Mouse (Mus musculus) forebrain, embryonic 13.5 days (tissue): Measurements from ENCODE around the gene Zbtb16. TPM values are rescaled to one million over a fixed set of nuclear protein-coding genes. Genes with fewer than 3 reads are reported as not detected.

ENCODE experiments used
- ATAC-seq: fragments of 200-750 bp; cut with Nextera tagmentation; 2 replicates; pipeline ENCODE4 v1.8.0; 2017
- H3K27ac ChIP-seq: fragments of 300-500 bp; sonication (generic); 2 replicates; pipeline ENCODE4 v1.5.1; 2015; ENCODE audit warnings: inconsistent platforms, mild to moderate bottlenecking, moderate library complexity
- H3K27me3 ChIP-seq: fragments of 300-500 bp; sonication (generic); 2 replicates; pipeline ENCODE4 v1.6.1; 2015; ENCODE audit warnings: mild to moderate bottlenecking, inconsistent platforms
- H3K36me3 ChIP-seq: fragments of 300-500 bp; sonication (generic); 2 replicates; pipeline ENCODE4 v1.6.1; 2015; ENCODE audit warnings: mild to moderate bottlenecking, inconsistent platforms; ENCODE audit not compliant: poor library complexity, severe bottlenecking
- H3K4me1 ChIP-seq: fragments of 300-500 bp; sonication (generic); 2 replicates; pipeline ENCODE4 v1.6.1; 2015; ENCODE audit warnings: inconsistent platforms
- H3K4me2 ChIP-seq: fragments of 300-500 bp; sonication (generic); 2 replicates; pipeline ENCODE4 v1.6.1; 2015; ENCODE audit warnings: inconsistent platforms, mild to moderate bottlenecking, moderate library complexity
- H3K4me3 ChIP-seq: fragments of 300-500 bp; sonication (generic); 2 replicates; pipeline ENCODE4 v1.5.1; 2015; ENCODE audit warnings: mild to moderate bottlenecking, inconsistent platforms
- H3K9ac ChIP-seq: fragments of 300-500 bp; sonication (generic); 2 replicates; pipeline ENCODE4 v1.6.1; 2015; ENCODE audit warnings: mild to moderate bottlenecking, inconsistent platforms
- H3K9me3 ChIP-seq: fragments of 300-500 bp; sonication (generic); replicated peaks from 2 replicates; pipeline ENCODE4 v1.6.1; 2016; ENCODE audit warnings: inconsistent platforms
- WGBS: fragments of 180-500 bp; shearing (Covaris S2); methylation state at CpG from one replicate; pipeline ENCODE4 v1.1.7; 2015; 5-methylcytosine and 5-hydroxymethylcytosine counted together
- polyA plus RNA-seq: library from polyadenylated mRNA; unstranded; fragments of >200 nt; fragmentation: Nextera tagmentation; extraction: Ambion mirVana; gene quantifications from 2 replicates; pipeline ENCODE4 v1.2.1, GENCODE M21; 2015

The Zbtb16 gene
- polyA plus RNA-seq, 1 experiment from 2014 or later = 3.2 TPM

DNA sequence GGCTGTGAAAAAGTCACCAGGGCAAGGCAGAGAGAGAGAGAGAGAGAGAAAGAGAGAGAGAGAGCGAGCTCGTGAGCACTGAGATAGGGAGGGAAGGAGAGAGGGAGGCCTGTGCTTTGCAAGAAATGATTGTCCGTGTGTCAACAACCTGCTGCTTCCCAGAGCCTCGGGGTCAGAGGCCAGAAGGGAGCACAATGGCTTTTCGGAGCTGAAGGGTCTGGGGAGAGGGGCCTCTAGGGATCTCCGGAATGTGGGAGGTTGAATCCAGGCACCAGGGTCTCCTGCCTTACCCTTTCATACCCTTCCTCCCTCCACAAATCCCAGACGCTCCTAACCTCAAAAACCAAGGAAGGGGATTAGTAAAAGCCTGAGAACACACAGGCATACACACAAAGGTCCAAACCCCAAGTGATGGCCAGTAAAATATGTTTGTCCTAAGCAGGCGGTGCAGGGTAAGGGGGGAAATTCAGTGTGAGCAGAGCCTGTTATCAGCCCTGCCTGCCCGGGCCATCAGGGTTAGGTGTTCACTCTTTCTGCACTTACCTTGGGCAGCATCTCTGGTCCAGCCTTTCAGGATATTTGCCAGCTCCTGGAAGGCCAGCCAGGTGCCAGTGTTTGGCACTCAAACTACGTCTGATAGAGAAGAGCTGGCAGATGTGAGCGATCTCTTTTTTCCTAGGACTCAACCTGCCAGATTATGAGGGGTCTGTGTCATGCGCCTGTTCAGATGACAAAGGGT, 139.1 kb downstream of the Zbtb16 start:
- Histone ChIP-seq H3K9ac (no peak overlapping the region), H3K27me3 (peaks cover 43% of the 10 kb centered on the region), H3K27ac (no peak overlapping the region), H3K4me2 (no peak overlapping the region), H3K4me3 (no peak overlapping the region), H3K36me3 (no peaks in the 10 kb centered on the region), H3K4me1 (peaks cover 26% of the 10 kb centered on the region), H3K9me3 (no peaks in the 10 kb centered on the region)
- ATAC-seq = no peak
- WGBS = 21% methylated on average over 12 of the region's 12 CpGs

DNA sequence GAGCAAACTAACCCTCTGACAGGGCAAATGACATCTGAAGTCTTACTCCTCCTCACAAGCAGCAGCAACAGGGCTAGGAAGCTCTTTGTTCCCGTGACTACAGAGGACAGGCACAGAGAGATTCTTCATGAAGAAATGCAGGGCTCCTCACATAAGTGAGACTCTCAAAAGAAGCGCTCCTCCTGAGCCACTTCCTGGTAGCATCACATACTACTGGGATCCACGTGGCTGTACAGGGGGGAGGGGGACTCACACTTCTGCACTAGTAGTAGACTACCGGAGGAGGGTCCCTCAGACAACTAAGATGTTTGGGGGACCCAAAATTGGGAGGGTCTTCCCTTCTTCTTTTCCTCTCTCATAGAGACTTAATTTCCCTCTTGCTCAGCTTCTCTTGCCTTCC, 139.7 kb downstream of the Zbtb16 start:
- H3K4me1 ChIP-seq = peaks cover 26% of the 10 kb centered on the region
- ATAC-seq = no peak
- peaks cover 43% of the 10 kb centered on the region for H3K27me3 ChIP-seq
- H3K4me3 ChIP-seq = no peak overlapping the region
- H3K9ac ChIP-seq = no peak overlapping the region
- H3K36me3 ChIP-seq = no peaks in the 10 kb centered on the region
- 21% methylated on average over 4 of the region's 4 CpGs for WGBS
- H3K4me2 ChIP-seq = no peak overlapping the region
- H3K9me3 ChIP-seq = no peaks in the 10 kb centered on the region
- H3K27ac ChIP-seq = no peak overlapping the region

DNA sequence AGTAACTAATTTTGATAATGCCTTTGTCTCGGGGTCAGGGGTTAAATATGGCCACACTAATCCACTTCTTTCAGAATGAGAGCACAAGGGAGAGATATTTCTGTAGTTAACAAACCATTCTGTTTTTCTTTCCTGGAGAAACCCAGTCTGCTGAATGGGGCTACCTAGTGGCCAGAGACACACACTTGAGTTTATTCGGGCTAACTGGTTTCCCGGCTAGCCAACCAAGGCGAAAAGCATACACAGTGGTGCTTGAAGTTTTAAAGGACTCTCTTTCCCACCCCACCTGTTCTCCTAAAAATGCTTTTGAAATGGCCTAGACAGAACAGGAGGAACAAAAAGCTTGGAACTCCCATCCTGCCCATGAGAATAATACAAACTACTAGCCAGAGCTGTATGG, 140.2 kb downstream of the Zbtb16 start:
- H3K4me1 ChIP-seq = peaks cover 26% of the 10 kb centered on the region
- H3K36me3 ChIP-seq = no peaks in the 10 kb centered on the region
- H3K9ac ChIP-seq = no peak overlapping the region
- ATAC-seq = no peak
- 40% methylated on average over 4 of the region's 4 CpGs for WGBS
- H3K4me2 ChIP-seq = no peak overlapping the region
- peaks cover 46% of the 10 kb centered on the region for H3K27me3 ChIP-seq
- no peaks in the 10 kb centered on the region for H3K9me3 ChIP-seq
- no peak overlapping the region for H3K4me3 ChIP-seq
- H3K27ac ChIP-seq = no peak overlapping the region

DNA sequence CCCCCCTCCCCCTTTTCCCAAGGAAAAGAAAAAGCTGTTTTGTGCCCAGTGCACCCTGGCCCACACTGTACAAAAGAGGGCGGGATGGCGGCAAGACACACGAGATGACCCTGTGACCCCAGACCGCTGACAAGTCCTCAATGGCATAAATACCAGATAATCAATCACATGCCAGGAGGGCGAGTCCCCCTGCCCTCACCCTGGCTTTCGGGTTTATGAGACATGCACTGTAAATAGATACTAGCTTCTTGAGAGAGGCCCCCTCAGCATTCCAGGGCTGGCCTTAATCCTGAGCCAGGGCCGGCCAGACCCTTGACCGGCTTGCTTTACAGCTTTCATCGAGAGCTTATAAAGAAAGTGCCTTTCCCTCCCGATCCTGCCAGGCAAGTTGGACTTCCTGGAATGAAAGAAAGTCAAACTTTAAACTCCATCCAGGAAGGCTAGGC, 141.4 kb downstream of the Zbtb16 start:
- H3K9me3 ChIP-seq = no peaks in the 10 kb centered on the region
- peaks cover 48% of the 10 kb centered on the region for H3K27me3 ChIP-seq
- H3K4me2 ChIP-seq = no peak overlapping the region
- WGBS = 7% methylated on average over 10 of the region's 10 CpGs
- H3K4me3 ChIP-seq = no peak overlapping the region
- no peak overlapping the region for H3K9ac ChIP-seq
- peaks cover 26% of the 10 kb centered on the region for H3K4me1 ChIP-seq
- ATAC-seq = no peak
- no peak overlapping the region for H3K27ac ChIP-seq
- no peaks in the 10 kb centered on the region for H3K36me3 ChIP-seq

DNA sequence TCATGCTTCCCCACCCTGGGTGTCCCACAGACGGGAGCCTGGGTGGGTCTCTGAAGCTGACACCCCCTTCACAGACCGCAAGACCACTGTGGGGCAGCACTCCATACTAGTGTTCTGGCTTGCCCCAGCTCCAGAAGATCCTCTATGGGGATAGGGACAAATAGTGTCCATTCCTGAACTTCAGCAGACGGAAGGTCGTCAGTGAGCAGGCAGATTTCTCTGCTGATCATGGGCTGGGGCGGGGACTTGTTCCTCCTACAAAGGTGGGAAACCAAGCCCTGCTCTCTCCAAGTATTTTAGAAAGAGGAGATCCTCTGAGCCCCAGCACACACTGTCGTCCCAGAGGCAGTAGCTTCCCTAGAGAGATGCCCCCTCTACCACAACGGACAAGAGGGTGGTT, 142.3 kb downstream of the Zbtb16 start:
- no peak for ATAC-seq
- 45% methylated on average over 7 of the region's 7 CpGs for WGBS
- no peaks in the 10 kb centered on the region for H3K36me3 ChIP-seq
- no peak overlapping the region for H3K4me3 ChIP-seq
- H3K4me2 ChIP-seq = no peak overlapping the region
- H3K9ac ChIP-seq = 0 out of 2 replicates have a peak overlapping the region, but pooled peaks have one; percentile 17
- H3K27me3 ChIP-seq = peaks cover 47% of the 10 kb centered on the region
- H3K27ac ChIP-seq = no peak overlapping the region
- peaks cover 26% of the 10 kb centered on the region for H3K4me1 ChIP-seq
- no peaks in the 10 kb centered on the region for H3K9me3 ChIP-seq

DNA sequence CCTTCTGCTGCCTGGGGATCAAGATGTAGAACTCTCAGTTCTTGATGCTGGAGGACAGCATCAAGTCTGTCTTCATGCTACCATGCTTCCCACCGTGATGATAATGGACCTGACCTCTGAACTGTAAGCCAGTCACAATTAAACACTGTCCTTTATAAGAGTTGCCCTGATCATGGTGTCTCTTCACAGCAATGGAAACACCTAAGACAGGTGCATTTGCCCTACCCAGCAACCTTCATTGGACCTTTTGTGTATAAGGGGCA, 146.4 kb downstream of the Zbtb16 start:
- H3K27me3 ChIP-seq = peaks cover 28% of the 10 kb centered on the region
- H3K36me3 ChIP-seq = no peaks in the 10 kb centered on the region
- no peak overlapping the region for H3K4me3 ChIP-seq
- no peak overlapping the region for H3K9ac ChIP-seq
- WGBS = 94% methylated on average over 1 of the region's 1 CpGs
- H3K27ac ChIP-seq = no peak overlapping the region
- no peaks in the 10 kb centered on the region for H3K9me3 ChIP-seq
- no peak for ATAC-seq
- H3K4me1 ChIP-seq = peaks cover 10% of the 10 kb centered on the region
- H3K4me2 ChIP-seq = no peak overlapping the region

DNA sequence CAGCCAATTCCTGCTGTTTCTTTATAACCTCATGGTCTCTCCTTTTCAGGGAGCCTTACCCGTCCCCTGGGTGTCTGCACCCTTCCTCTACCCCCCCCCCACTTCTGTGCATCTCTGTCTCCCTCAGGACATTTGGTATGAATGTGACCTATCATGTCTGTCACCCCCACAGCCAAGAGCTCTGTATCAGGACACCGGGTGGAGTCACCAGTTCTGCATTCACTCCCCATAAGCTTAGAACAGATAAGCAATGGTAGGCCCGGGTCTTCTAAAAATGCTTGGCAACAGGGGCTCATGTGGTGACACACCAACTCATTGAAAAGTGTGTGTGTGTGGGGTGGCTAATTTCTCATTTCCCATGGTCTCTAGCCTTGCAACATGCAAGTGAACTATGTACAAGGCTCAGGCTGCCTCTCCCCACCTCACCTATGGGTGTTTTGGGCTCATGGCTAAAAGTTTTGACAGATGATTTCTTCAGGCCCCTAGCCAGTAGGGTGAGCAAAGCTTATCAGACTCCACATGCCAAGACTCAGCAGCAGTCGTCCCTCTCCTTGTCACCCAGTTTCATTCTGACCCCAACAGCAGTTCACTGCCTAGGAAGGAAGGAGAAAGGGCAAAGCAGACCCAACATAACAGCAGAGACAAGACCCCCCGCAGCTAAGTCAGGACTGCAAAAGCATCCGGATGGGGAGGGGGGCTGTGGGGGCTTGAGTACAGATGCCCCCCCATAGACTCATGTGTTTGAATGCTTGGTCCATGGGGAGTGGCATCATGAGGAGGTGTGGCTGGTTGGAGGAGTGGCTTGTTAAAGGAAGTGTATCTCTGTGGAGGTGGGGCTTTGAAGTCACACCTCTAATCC, 146.9 kb downstream of the Zbtb16 start:
- Histone ChIP-seq H3K4me2 (no peak overlapping the region), H3K4me1 (peaks cover 8% of the 10 kb centered on the region; the same call in 1 of the 2 replicates), H3K9me3 (no peaks in the 10 kb centered on the region), H3K36me3 (no peaks in the 10 kb centered on the region), H3K27ac (no peak overlapping the region), H3K27me3 (peaks cover 29% of the 10 kb centered on the region), H3K9ac (no peak overlapping the region), H3K4me3 (no peak overlapping the region)
- no peak for ATAC-seq
- WGBS = 84% methylated on average over 6 of the region's 6 CpGs

DNA sequence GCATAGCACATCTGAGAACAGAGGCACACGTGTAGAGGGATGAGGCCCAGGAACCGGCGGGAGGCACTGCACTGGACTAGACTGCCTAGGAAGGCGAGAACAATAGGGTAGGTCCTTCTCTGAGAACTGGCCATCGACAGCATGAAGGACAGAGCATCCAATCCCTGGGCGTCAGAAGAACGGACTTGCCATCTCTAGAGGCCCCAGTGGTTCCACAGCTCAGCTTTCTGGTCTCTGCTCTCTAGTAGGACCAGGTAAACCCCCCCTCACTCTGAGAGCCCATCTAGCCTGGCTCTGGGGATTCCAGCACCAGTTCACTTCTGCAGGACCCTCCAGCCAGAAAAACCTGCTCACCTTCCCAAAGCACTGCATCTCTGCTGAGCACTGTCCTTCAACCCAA, 148.1 kb downstream of the Zbtb16 start:
- H3K4me1 ChIP-seq = no peaks in the 10 kb centered on the region
- H3K9ac ChIP-seq = no peak overlapping the region
- peaks cover 26% of the 10 kb centered on the region for H3K27me3 ChIP-seq
- H3K4me2 ChIP-seq = no peak overlapping the region
- no peak for ATAC-seq
- H3K27ac ChIP-seq = no peak overlapping the region
- 81% methylated on average over 7 of the region's 7 CpGs for WGBS
- H3K9me3 ChIP-seq = no peaks in the 10 kb centered on the region
- H3K36me3 ChIP-seq = no peaks in the 10 kb centered on the region
- H3K4me3 ChIP-seq = no peak overlapping the region

DNA sequence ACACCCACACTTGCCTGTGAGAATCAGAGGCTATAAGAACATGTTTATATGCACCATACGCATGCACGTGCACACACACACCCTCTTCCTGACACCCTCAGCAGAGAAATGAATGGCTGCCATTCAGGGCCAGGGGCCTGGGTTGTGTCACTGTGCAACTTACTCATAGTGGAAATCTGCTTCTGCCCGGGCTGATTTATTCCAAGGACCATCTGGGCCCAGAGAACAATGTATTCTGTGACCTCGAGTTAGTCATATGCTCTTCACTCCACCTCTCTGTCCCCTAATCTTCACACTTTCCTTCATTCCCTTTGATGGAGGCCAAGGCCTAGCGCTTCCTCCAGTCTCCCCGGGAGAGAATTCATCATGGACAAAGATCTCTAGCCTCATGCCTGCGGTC, 150.3 kb downstream of the Zbtb16 start:
- no peak overlapping the region for H3K4me3 ChIP-seq
- H3K4me2 ChIP-seq = no peak overlapping the region
- no peaks in the 10 kb centered on the region for H3K4me1 ChIP-seq
- no peak overlapping the region for H3K27ac ChIP-seq
- no peaks in the 10 kb centered on the region for H3K9me3 ChIP-seq
- no peak overlapping the region for H3K9ac ChIP-seq
- WGBS = 74% methylated on average over 7 of the region's 7 CpGs
- no peak for ATAC-seq
- H3K36me3 ChIP-seq = no peaks in the 10 kb centered on the region
- peaks cover 38% of the 10 kb centered on the region for H3K27me3 ChIP-seq

DNA sequence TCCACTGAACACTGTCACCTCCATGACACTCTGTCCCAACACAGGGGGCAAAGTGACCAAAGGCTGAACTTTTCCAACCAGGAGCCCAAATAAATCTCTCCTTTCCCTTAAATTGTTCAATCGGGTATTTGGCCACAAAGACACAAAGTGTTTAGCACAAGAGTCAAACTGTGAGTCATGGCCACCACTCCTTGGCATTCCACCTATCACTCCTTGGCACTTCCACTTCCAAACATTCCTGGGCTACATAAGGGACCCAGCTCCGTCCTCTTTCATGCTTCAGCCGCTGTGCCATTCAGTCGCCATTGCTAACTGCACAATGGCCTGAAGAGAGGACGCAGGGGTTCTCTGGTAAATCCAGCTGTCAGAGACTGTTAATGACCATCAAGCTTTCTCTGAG, 151.9 kb downstream of the Zbtb16 start:
- Histone ChIP-seq H3K9ac (no peak overlapping the region), H3K27me3 (peaks cover 42% of the 10 kb centered on the region), H3K27ac (no peak overlapping the region), H3K36me3 (no peaks in the 10 kb centered on the region), H3K4me3 (no peak overlapping the region), H3K9me3 (no peaks in the 10 kb centered on the region), H3K4me2 (no peak overlapping the region), H3K4me1 (peaks cover 5% of the 10 kb centered on the region)
- WGBS = 53% methylated on average over 5 of the region's 5 CpGs
- ATAC-seq = no peak

DNA sequence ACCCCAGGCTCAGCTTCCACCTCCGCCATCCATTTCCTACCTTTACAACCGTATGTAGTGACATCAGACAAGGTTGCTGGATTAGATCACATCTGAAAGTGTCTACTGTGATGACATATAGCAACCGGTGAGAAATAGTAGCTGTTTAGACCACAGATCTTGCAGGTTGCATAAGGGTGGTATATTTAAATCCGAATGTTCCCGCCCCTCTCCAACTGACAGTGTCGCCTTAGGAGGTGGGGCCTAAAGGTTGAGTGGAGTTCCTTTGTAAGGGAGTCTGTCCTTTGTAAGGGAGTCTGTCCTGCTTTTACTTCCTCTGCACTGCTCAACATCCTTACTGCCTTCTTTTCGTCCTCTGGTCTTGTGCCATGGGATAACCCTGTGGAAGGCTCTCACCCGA, 154.8 kb downstream of the Zbtb16 start:
- peaks cover 49% of the 10 kb centered on the region for H3K27me3 ChIP-seq
- no peaks in the 10 kb centered on the region for H3K36me3 ChIP-seq
- no peak for ATAC-seq
- no peaks in the 10 kb centered on the region for H3K9me3 ChIP-seq
- H3K27ac ChIP-seq = no peak overlapping the region
- no peak overlapping the region for H3K9ac ChIP-seq
- H3K4me3 ChIP-seq = no peak overlapping the region
- H3K4me2 ChIP-seq = no peak overlapping the region
- 94% methylated on average over 8 of the region's 8 CpGs for WGBS
- peaks cover 33% of the 10 kb centered on the region for H3K4me1 ChIP-seq

DNA sequence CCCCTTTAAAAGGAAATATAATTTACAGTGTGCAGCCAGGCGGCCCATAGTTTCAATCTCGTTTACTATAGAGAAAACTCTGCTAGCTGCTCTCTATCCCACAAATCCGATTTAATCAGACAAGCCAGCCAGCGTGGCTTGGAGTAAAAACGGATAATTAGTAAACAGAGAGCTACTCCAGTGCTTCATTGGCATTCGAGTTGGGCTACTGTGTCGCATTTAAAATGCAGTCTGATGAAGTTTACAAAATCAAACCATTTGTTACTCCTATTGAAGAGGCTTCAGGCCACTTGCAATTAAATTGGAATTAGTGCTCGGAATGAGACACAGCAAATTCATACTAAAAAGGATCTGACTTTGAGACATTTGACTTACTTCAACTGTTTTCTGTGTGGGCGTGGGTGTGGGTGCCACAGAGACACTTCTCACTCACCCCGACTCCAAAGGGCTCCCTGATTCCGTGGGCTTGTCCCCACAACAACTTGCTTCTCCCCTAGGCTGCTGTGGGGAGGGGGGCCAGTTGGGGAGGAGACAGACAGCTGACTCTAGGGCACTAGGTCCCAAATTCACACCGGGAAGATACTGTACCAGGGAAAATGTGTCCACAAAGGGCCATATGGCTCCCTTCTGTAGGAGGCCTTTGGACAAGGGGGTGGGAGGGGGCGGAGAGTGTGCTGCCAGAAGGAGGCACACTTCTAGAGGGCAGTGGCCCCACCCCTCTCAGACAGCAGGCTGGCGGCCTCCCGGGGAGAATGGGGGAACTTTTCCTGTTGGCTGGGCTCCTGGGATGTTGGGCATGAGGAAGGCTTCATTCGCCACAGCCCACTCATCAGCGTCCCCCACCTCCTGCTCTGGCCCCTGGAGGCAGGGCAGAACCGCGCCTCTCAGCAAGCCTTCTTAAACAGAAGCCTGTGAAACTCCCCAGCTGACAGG, 157.3 kb downstream of the Zbtb16 start:
- Histone ChIP-seq H3K4me2 (peak overlapping the region; percentile 39), H3K27ac (peak overlapping the region; percentile 78), H3K4me3 (no peak overlapping the region), H3K27me3 (peaks cover 62% of the 10 kb centered on the region), H3K9ac (no peak overlapping the region), H3K4me1 (peaks cover 58% of the 10 kb centered on the region), H3K9me3 (no peaks in the 10 kb centered on the region), H3K36me3 (no peaks in the 10 kb centered on the region)
- peak; percentile 80 for ATAC-seq
- 2% methylated on average over 19 of the region's 19 CpGs for WGBS
